Mouse (Mus musculus): ENCODE results near the gene Ercc1. TPM values are rescaled to one million over a fixed set of nuclear protein-coding genes. Genes with fewer than 3 reads are reported as not detected.

The Ercc1 gene
- polyA plus RNA-seq, 1 experiment = 46.6 TPM

DNA sequence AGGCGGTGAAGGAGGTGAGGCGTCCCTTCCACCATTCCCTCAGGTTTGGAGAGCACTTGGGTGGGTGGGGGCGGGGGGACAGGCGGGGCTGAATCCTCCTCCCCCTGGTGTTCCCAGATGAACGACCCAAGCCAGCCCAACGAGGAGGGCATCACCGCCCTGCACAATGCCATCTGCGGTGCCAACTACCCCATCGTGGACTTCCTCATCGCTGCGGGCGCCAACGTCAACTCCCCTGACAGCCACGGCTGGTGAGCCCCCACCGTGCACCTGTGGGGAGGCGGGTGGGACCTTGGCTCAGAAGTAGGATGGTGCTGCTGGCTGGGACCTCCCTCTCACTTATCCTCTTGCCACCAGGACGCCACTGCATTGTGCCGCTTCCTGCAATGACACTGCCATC lies 30.8 kb downstream of the Ercc1 start:
- Histone ChIP-seq H3K4me1 (ENCODE audit: control insufficient read depth, insufficient read depth, low read length) (no peaks in the 10 kb centered on the region), H3K4me3 (replicated peaks; ENCODE audit: extremely low read depth, low read depth, low read length) (no peak overlapping the region)
- 78% methylated on average over 18 of the region's 18 CpGs for WGBS
- DNase-seq = no peak
- TF ChIP-seq POLR2A (IDR thresholded peaks at IDR 0.05; ENCODE audit: borderline replicate concordance, extremely low read depth, low read depth, low read length) (no peak), CTCF (IDR thresholded peaks at IDR 0.05; ENCODE audit: insufficient read depth, low read length) (no peak)

DNA sequence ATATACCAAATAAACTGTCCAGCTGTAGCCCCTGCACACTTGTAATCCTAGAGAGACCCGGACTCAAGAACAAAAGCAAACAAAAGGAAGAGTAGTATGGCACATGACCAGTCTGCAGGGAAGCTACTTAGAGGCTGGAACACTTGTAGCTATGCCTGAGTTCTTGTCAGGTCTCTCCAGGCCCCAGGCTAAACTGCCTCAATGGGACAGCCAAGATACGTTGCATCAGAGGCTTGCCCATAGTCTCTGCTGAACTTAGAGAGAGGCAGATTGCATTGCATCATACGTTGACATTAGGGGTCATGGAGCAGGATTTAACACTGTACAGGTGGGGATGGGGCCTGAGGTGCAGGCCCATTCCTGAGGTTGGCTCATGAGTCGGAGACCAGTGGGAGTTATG lies 31.4 kb downstream of the Ercc1 start:
- no peak overlapping the region for H3K4me3 ChIP-seq (replicated peaks; ENCODE audit: extremely low read depth, low read depth, low read length)
- H3K4me1 ChIP-seq (ENCODE audit: control insufficient read depth, insufficient read depth, low read length) = no peaks in the 10 kb centered on the region
- DNase-seq = no peak
- WGBS = 72% methylated on average over 4 of the region's 4 CpGs
- TF ChIP-seq POLR2A (IDR thresholded peaks at IDR 0.05; ENCODE audit: borderline replicate concordance, extremely low read depth, low read depth, low read length) (no peak), CTCF (IDR thresholded peaks at IDR 0.05; ENCODE audit: insufficient read depth, low read length) (no peak)

DNA sequence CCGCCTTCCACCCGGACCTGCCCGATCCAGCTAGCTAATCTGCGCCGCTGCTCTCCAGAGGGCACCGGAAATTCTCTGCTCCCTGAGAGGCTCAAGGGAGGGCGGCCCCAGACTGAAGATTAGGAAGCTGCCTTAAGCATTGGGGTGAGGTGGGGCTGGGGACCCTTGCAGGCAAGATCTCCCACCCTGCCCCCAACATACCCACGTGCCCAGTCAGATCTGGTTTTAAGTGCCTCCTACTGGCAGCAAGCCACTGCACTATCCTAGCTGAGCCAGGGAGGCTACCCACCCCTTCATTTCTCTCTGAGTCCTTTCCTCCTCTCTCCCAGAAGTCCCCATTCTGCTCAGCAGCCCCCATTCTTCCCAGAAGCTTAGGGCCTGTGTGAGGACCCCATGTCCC lies 33.5 kb downstream of the Ercc1 start:
- peak; percentile 31 for DNase-seq
- 61% methylated on average over 8 of the region's 8 CpGs for WGBS
- TF ChIP-seq CTCF (IDR thresholded peaks at IDR 0.05; ENCODE audit: insufficient read depth, low read length) (no peak), POLR2A (IDR thresholded peaks at IDR 0.05; ENCODE audit: borderline replicate concordance, extremely low read depth, low read depth, low read length) (no peak)
- H3K4me1 ChIP-seq (ENCODE audit: control insufficient read depth, insufficient read depth, low read length) = 0 out of 2 replicates have a peak, but pooled peaks cover 2% of the 10 kb centered on the region
- H3K4me3 ChIP-seq (replicated peaks; ENCODE audit: extremely low read depth, low read depth, low read length) = no peak overlapping the region

DNA sequence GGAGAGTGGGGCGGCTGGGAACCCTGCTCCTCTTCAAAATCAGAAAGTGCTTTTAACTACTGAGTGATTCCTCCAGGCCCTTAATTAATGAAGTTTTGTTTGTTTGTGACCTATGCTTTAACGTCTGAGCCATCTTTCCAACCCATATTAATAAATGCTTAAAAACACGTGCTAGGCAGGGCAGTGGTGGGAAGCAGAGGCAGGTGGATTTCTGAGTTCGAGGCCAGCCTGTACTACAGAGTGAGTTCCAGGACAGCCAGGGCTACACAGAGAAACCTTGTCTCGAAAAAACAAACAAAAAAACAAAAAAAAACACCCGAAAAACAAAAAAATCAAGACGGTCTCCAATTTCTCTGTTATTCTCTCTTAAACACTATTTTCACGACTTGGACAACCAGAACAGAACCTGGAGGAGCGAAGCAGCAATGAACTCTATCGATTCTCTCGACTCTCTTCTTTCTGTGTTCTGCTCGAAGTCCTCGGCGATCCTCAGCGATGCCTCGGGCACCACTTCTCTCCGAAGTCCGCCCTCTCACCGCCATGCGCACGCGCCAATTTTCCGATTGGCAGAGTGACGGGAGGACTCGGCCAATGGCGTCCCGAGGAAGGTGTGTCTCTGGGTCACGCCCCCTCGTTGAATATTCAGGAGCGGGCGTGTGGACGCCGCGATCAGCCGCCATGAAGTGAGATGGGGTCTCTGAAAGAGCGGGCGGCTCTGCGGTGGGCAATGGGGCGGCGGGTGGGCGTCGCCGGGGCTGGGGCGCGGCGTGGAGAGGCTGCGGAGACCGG lies 37.0 kb downstream of the Ercc1 start, which contains the start of gene Ercc2:
TSS of gene Ercc2 (plus strand) at position 634 of the 789 bp plus-strand sequence.
- Histone ChIP-seq H3K4me3 (replicated peaks; ENCODE audit: extremely low read depth, low read depth, low read length) (peak within 1 kb of the TSS; percentile 73), H3K4me1 (ENCODE audit: control insufficient read depth, insufficient read depth, low read length) (0 out of 2 replicates have a peak, but pooled peaks cover 4% of the 10 kb centered on the region)
- TF ChIP-seq POLR2A (IDR thresholded peaks at IDR 0.05; ENCODE audit: borderline replicate concordance, extremely low read depth, low read depth, low read length) (0 out of 2 replicates have a peak, but pooled peaks have one; percentile 41), CTCF (IDR thresholded peaks at IDR 0.05; ENCODE audit: insufficient read depth, low read length) (no peak)
- DNase-seq = peak; percentile 98
- 6% methylated on average over 48 of the region's 48 CpGs for WGBS

DNA sequence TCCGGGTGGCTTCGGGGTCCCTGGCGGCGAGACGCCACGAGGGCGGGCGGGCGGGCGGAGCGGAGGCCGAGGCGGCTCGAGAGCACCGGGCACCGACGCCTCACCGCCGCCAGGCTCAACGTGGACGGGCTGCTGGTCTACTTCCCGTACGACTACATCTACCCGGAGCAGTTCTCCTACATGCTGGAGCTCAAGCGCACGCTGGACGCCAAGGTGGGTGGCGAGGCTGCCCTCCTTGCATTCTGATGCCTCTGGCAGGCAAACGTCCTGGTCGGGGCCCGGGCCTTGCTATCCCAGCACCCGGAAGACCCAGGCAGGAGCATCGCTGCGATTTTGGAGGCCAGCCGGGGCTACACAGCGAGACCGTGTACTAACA lies 37.6 kb downstream of the Ercc1 start:
- TF ChIP-seq POLR2A (IDR thresholded peaks at IDR 0.05; ENCODE audit: borderline replicate concordance, extremely low read depth, low read depth, low read length) (no peak), CTCF (IDR thresholded peaks at IDR 0.05; ENCODE audit: insufficient read depth, low read length) (no peak)
- no peak for DNase-seq
- Histone ChIP-seq H3K4me3 (replicated peaks; ENCODE audit: extremely low read depth, low read depth, low read length) (peak overlapping the region; percentile 73), H3K4me1 (ENCODE audit: control insufficient read depth, insufficient read depth, low read length) (0 out of 2 replicates have a peak, but pooled peaks cover 4% of the 10 kb centered on the region)
- under 1% methylated on average over 37 of the region's 37 CpGs for WGBS

DNA sequence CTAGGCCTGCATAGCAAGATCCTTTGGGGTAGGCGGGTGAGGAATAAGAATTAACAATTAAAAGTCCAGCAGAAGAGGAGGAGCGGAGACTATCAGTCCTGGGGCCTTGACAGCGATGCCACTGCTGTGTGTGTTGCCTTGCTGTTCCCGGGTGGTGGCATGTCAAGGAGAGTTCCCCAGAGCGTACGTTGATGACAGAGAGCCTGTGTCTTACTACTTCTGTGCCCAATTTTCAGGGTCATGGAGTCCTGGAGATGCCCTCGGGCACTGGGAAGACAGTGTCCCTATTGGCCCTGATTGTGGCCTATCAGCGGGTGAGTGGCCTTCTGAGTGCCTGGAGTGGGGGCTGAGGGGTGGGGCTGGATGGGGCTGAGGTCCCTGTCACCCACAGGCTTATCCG lies 39.1 kb downstream of the Ercc1 start:
- Histone ChIP-seq H3K4me1 (ENCODE audit: control insufficient read depth, insufficient read depth, low read length) (0 out of 2 replicates have a peak, but pooled peaks cover 4% of the 10 kb centered on the region), H3K4me3 (replicated peaks; ENCODE audit: extremely low read depth, low read depth, low read length) (no peak overlapping the region)
- DNase-seq = no peak
- WGBS = 92% methylated on average over 9 of the region's 9 CpGs
- TF ChIP-seq POLR2A (IDR thresholded peaks at IDR 0.05; ENCODE audit: borderline replicate concordance, extremely low read depth, low read depth, low read length) (no peak), CTCF (IDR thresholded peaks at IDR 0.05; ENCODE audit: insufficient read depth, low read length) (no peak)

DNA sequence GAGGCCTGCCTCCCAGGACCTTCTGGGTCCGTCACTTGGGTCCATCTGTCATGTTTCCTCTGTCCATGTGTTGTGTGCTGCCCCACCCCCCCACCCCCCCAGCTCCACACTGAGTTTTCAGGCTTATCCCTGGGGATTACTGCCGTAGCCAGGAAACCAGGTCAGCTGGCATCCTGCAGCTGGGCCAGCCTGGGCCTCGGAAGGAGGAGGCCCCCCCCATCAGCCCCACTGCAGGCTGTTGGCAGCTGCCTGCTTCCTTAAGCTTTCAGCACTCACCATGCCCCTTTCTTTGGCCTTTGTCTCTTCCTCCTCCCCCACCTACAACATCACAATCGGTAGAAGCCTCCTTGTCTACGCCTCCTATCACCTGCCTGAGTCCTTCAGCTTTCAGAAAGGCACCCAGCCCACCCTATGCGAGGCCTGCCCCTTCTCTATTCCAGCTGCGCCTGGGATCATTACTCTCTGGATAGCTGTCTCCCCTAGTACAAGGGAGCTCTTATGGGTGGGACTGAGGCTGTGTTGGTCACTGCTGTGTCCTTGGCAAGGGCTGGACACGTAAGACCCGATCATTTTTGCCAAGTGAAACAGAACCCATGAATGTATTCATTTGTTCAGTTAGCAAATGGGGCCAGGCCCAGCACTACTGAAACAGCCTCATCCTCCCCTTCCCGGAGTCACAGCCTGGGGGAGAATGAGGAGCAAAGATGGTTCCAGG lies 44.3 kb downstream of the Ercc1 start:
- TF ChIP-seq CTCF (IDR thresholded peaks at IDR 0.05; ENCODE audit: insufficient read depth, low read length) = no peak
- TF ChIP-seq POLR2A (IDR thresholded peaks at IDR 0.05; ENCODE audit: borderline replicate concordance, extremely low read depth, low read depth, low read length) = no peak
- H3K4me1 ChIP-seq (ENCODE audit: control insufficient read depth, insufficient read depth, low read length) = no peaks in the 10 kb centered on the region
- H3K4me3 ChIP-seq (replicated peaks; ENCODE audit: extremely low read depth, low read depth, low read length) = no peak overlapping the region
- WGBS = 73% methylated on average over 10 of the region's 10 CpGs
- no peak for DNase-seq

DNA sequence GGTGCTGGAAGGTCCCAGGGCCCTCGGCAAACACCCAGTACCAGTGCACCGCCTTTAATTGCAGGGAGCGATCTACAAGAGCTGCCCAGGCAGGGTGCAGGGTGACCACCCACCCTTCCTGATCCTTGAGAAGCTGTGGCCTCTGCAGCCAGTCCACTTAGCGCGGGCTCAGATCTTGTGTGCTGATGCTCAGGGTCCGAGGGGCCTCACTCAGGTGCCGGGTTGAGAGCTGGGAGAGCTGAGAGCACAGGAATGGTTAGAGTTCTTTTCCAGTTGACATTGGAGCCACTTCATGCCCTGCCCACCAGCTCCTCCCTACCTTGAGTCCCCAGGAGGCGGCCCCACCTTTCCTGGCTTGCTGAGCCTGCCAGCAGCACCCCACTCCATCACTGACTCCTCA lies 49.9 kb downstream of the Ercc1 start:
- 74% methylated on average over 8 of the region's 8 CpGs for WGBS
- Histone ChIP-seq H3K4me1 (ENCODE audit: control insufficient read depth, insufficient read depth, low read length) (no peaks in the 10 kb centered on the region), H3K4me3 (replicated peaks; ENCODE audit: extremely low read depth, low read depth, low read length) (no peak overlapping the region)
- TF ChIP-seq CTCF (IDR thresholded peaks at IDR 0.05; ENCODE audit: insufficient read depth, low read length) = no peak
- no peak for TF ChIP-seq POLR2A (IDR thresholded peaks at IDR 0.05; ENCODE audit: borderline replicate concordance, extremely low read depth, low read depth, low read length)
- DNase-seq = no peak

DNA sequence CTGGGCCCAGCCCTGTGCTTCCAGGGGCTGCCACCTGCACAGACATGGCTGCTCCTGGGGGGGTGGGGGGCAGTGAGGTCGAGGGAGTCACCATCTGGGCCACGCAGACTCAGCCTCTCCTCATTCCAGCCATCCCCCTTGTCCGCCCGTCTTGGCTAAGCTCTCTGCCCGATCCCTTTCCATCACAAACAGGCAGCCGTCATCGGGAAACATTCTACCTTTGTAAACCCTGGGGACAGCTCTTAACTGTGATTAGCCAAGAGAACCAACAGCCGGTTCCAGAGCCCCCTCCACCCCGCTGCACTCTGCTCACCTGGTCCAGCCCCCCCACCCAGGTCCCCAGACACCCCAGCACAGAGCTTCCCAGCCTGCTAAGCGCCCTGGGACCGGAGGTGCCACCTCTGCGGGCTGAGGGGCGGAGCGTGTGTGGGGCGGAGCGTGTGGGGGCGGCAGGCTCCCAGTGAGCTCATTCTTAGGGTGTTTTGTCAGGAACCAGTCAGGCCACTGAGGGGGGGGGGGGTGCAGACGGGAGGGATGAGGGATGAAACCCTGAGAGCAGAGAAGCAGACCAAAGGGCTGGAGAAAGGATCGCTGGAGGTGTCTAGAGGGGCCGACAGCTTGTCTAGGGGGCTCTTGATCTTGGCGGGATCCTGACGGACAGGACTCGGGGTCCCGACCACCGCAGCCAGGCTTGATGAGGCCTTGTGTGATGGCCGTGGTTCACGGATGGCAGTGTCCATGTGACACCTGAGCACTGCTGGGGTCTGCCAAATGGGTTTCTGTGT lies 55.1 kb downstream of the Ercc1 start:
- Histone ChIP-seq H3K4me3 (replicated peaks; ENCODE audit: extremely low read depth, low read depth, low read length) (peak overlapping the region; percentile 17), H3K4me1 (ENCODE audit: control insufficient read depth, insufficient read depth, low read length) (no peaks in the 10 kb centered on the region)
- no peak for TF ChIP-seq POLR2A (IDR thresholded peaks at IDR 0.05; ENCODE audit: borderline replicate concordance, extremely low read depth, low read depth, low read length)
- TF ChIP-seq CTCF (IDR thresholded peaks at IDR 0.05; ENCODE audit: insufficient read depth, low read length) = no peak
- DNase-seq = peak; percentile 62
- WGBS = 5% methylated on average over 27 of the region's 27 CpGs

Measured in lung, adult 2 months (tissue).